Mouse (Mus musculus) forebrain, embryonic 12.5 days (tissue): ENCODE measurements around the gene Ttc7b. TPM values are rescaled to one million over a fixed set of nuclear protein-coding genes. Genes with fewer than 3 reads are reported as not detected.

Source experiments
- ATAC-seq: fragments of 200-750 bp; cut with Nextera tagmentation; 2 replicates; pipeline ENCODE4 v1.8.0; 2017; ENCODE audit warnings: moderate TSS enrichment; ENCODE audit not compliant: low FRiP score
- H3K27ac ChIP-seq: fragments of 300-500 bp; sonication (generic); 2 replicates; pipeline ENCODE4 v1.5.1; 2016; ENCODE audit warnings: mild to moderate bottlenecking
- H3K27me3 ChIP-seq: fragments of 300-500 bp; sonication (generic); 2 replicates; pipeline ENCODE4 v1.6.1; 2016; ENCODE audit warnings: mild to moderate bottlenecking
- H3K36me3 ChIP-seq: fragments of 300-500 bp; sonication (generic); replicated peaks from 2 replicates; pipeline ENCODE4 v1.6.1; 2016; ENCODE audit warnings: mild to moderate bottlenecking
- H3K4me1 ChIP-seq: fragments of 300-500 bp; sonication (generic); 2 replicates; pipeline ENCODE4 v1.6.1; 2016
- H3K4me2 ChIP-seq: fragments of 300-500 bp; sonication (generic); 2 replicates; pipeline ENCODE4 v1.6.1; 2016; ENCODE audit warnings: mild to moderate bottlenecking, moderate library complexity
- H3K4me3 ChIP-seq: fragments of 300-500 bp; sonication (generic); replicated peaks from 2 replicates; pipeline ENCODE4 v1.5.1; 2016; ENCODE audit warnings: mild to moderate bottlenecking
- H3K9ac ChIP-seq: fragments of 300-500 bp; sonication (generic); 2 replicates; pipeline ENCODE4 v1.6.1; 2016; ENCODE audit warnings: mild to moderate bottlenecking
- H3K9me3 ChIP-seq: fragments of 300-500 bp; sonication (generic); 2 replicates; pipeline ENCODE4 v1.6.1; 2016
- WGBS: fragments of 180-500 bp; shearing (Covaris S2); methylation state at CpG from one replicate; pipeline ENCODE4 v1.1.7; 2016; 5-methylcytosine and 5-hydroxymethylcytosine counted together
- polyA plus RNA-seq: library from polyadenylated mRNA; unstranded; fragments of >200 nt; fragmentation: Nextera tagmentation; extraction: Ambion mirVana; gene quantifications from 2 replicates; pipeline ENCODE4 v1.2.1, GENCODE M21; 2016

Gene Ttc7b
- polyA plus RNA-seq, 1 experiment from 2014 or later, result 5.8 TPM

GRCm38 (mm10) chr12:100381941-100382340 is 138.7 kb downstream of the Ttc7b start:
- 91% methylated on average over 6 of the region's 6 CpGs for WGBS

GRCm38 (mm10) chr12:100380697-100381291 is 139.8 kb downstream of the Ttc7b start:
- H3K4me2 ChIP-seq, result no peak overlapping the region
- no peak overlapping the region for H3K4me3 ChIP-seq
- H3K36me3 ChIP-seq, result peaks cover 37% of the 10 kb centered on the region
- WGBS, result 75% methylated on average over 14 of the region's 14 CpGs
- H3K9ac ChIP-seq, result no peak overlapping the region
- peak overlapping the region; percentile 36; the same call in 1 of the 2 replicates for H3K27ac ChIP-seq
- 0 out of 2 replicates have a peak, but pooled peaks cover 2% of the 10 kb centered on the region for H3K4me1 ChIP-seq
- no peaks in the 10 kb centered on the region for H3K27me3 ChIP-seq
- ATAC-seq, result no peak
- no peaks in the 10 kb centered on the region for H3K9me3 ChIP-seq

More at GRCm38 (mm10) chr12:100381941-100382340, 138.7 kb downstream of the Ttc7b start:
- no peak overlapping the region for H3K4me2 ChIP-seq
- no peaks in the 10 kb centered on the region for H3K9me3 ChIP-seq
- H3K36me3 ChIP-seq, result peaks cover 40% of the 10 kb centered on the region
- H3K4me1 ChIP-seq, result 0 out of 2 replicates have a peak, but pooled peaks cover 2% of the 10 kb centered on the region
- H3K27ac ChIP-seq, result no peak overlapping the region
- no peak overlapping the region for H3K4me3 ChIP-seq
- no peak for ATAC-seq
- no peaks in the 10 kb centered on the region for H3K27me3 ChIP-seq
- no peak overlapping the region for H3K9ac ChIP-seq

GRCm38 (mm10) chr12:100379833-100380232 is 140.8 kb downstream of the Ttc7b start:
- WGBS, result 89% methylated on average over 1 of the region's 1 CpGs
- no peak overlapping the region for H3K4me2 ChIP-seq
- H3K36me3 ChIP-seq, result peaks cover 41% of the 10 kb centered on the region
- H3K4me3 ChIP-seq, result no peak overlapping the region
- no peak overlapping the region for H3K9ac ChIP-seq
- no peaks in the 10 kb centered on the region for H3K27me3 ChIP-seq
- H3K9me3 ChIP-seq, result no peaks in the 10 kb centered on the region
- H3K27ac ChIP-seq, result no peak overlapping the region
- ATAC-seq, result no peak
- H3K4me1 ChIP-seq, result 0 out of 2 replicates have a peak, but pooled peaks cover 2% of the 10 kb centered on the region

GRCm38 (mm10) chr12:100378266-100378665 is 142.4 kb downstream of the Ttc7b start:
- no peak overlapping the region for H3K4me3 ChIP-seq
- no peak overlapping the region for H3K4me2 ChIP-seq
- peaks cover 44% of the 10 kb centered on the region for H3K36me3 ChIP-seq
- WGBS, result 63% methylated on average over 2 of the region's 2 CpGs
- no peak overlapping the region for H3K9ac ChIP-seq
- no peaks in the 10 kb centered on the region for H3K27me3 ChIP-seq
- H3K9me3 ChIP-seq, result no peaks in the 10 kb centered on the region
- no peak for ATAC-seq
- H3K27ac ChIP-seq, result no peak overlapping the region
- H3K4me1 ChIP-seq, result 0 out of 2 replicates have a peak, but pooled peaks cover 2% of the 10 kb centered on the region

- H3K4me3 ChIP-seq, result no peak overlapping the region
- peaks cover 44% of the 10 kb centered on the region for H3K36me3 ChIP-seq
- H3K27ac ChIP-seq, result peak overlapping the region; percentile 42; the same call in 1 of the 2 replicates
- no peaks in the 10 kb centered on the region for H3K9me3 ChIP-seq
- no peak overlapping the region for H3K4me2 ChIP-seq
- no peak overlapping the region for H3K9ac ChIP-seq
- 0 out of 2 replicates have a peak, but pooled peaks cover 2% of the 10 kb centered on the region for H3K4me1 ChIP-seq
- WGBS, result 39% methylated on average over 1 of the region's 1 CpGs
- no peak for ATAC-seq
- H3K27me3 ChIP-seq, result no peaks in the 10 kb centered on the region
Observed at GRCm38 (mm10) chr12:100377791-100378190, 142.8 kb downstream of the Ttc7b start.

- Histone ChIP-seq H3K36me3 (peaks cover 48% of the 10 kb centered on the region), H3K9me3 (no peaks in the 10 kb centered on the region), H3K4me3 (no peak overlapping the region), H3K4me2 (no peak overlapping the region), H3K27me3 (no peaks in the 10 kb centered on the region), H3K9ac (no peak overlapping the region), H3K27ac (no peak overlapping the region), H3K4me1 (0 out of 2 replicates have a peak, but pooled peaks cover 2% of the 10 kb centered on the region)
- WGBS, result 92% methylated on average over 8 of the region's 8 CpGs
- ATAC-seq, result no peak
Observed at GRCm38 (mm10) chr12:100375801-100376200, 144.8 kb downstream of the Ttc7b start.

- Histone ChIP-seq H3K27me3 (no peaks in the 10 kb centered on the region), H3K36me3 (peaks cover 59% of the 10 kb centered on the region), H3K9ac (no peak overlapping the region), H3K4me3 (no peak overlapping the region), H3K4me1 (0 out of 2 replicates have a peak, but pooled peaks cover 2% of the 10 kb centered on the region), H3K4me2 (no peak overlapping the region), H3K9me3 (no peaks in the 10 kb centered on the region), H3K27ac (no peak overlapping the region)
- WGBS, result 85% methylated on average over 7 of the region's 7 CpGs
- ATAC-seq, result no peak
Observed at GRCm38 (mm10) chr12:100372785-100373184, 147.8 kb downstream of the Ttc7b start.

GRCm38 (mm10) chr12:100372015-100372414 is 148.6 kb downstream of the Ttc7b start:
- H3K36me3 ChIP-seq, result peaks cover 63% of the 10 kb centered on the region
- no peak for ATAC-seq

GRCm38 (mm10) chr12:100369786-100370185 is 150.8 kb downstream of the Ttc7b start:
- H3K9ac ChIP-seq, result no peak overlapping the region
- 94% methylated on average over 2 of the region's 2 CpGs for WGBS
- H3K4me1 ChIP-seq, result no peaks in the 10 kb centered on the region
- ATAC-seq, result no peak
- peaks cover 53% of the 10 kb centered on the region for H3K36me3 ChIP-seq
- no peak overlapping the region for H3K4me3 ChIP-seq
- no peak overlapping the region for H3K4me2 ChIP-seq
- no peaks in the 10 kb centered on the region for H3K27me3 ChIP-seq
- H3K27ac ChIP-seq, result no peak overlapping the region
- no peaks in the 10 kb centered on the region for H3K9me3 ChIP-seq

More at GRCm38 (mm10) chr12:100372015-100372414, 148.6 kb downstream of the Ttc7b start:
- WGBS, result 87% methylated on average over 4 of the region's 4 CpGs
- H3K9ac ChIP-seq, result no peak overlapping the region
- no peaks in the 10 kb centered on the region for H3K9me3 ChIP-seq
- H3K4me2 ChIP-seq, result no peak overlapping the region
- H3K27me3 ChIP-seq, result no peaks in the 10 kb centered on the region
- H3K4me1 ChIP-seq, result no peaks in the 10 kb centered on the region
- no peak overlapping the region for H3K4me3 ChIP-seq
- no peak overlapping the region for H3K27ac ChIP-seq

- WGBS, result 76% methylated on average over 3 of the region's 3 CpGs
- H3K9ac ChIP-seq, result no peak overlapping the region
- ATAC-seq, result no peak
- H3K36me3 ChIP-seq, result peaks cover 51% of the 10 kb centered on the region
- H3K4me2 ChIP-seq, result no peak overlapping the region
- no peaks in the 10 kb centered on the region for H3K4me1 ChIP-seq
- H3K9me3 ChIP-seq, result no peaks in the 10 kb centered on the region
- no peak overlapping the region for H3K27ac ChIP-seq
- H3K27me3 ChIP-seq, result no peaks in the 10 kb centered on the region
- no peak overlapping the region for H3K4me3 ChIP-seq
Observed at GRCm38 (mm10) chr12:100369220-100369619, 151.4 kb downstream of the Ttc7b start.

- no peak for ATAC-seq
- Histone ChIP-seq H3K4me3 (no peak overlapping the region), H3K9me3 (no peaks in the 10 kb centered on the region), H3K27me3 (no peaks in the 10 kb centered on the region), H3K27ac (no peak overlapping the region), H3K4me1 (no peaks in the 10 kb centered on the region), H3K4me2 (no peak overlapping the region), H3K9ac (no peak overlapping the region), H3K36me3 (peaks cover 17% of the 10 kb centered on the region)
- WGBS, result 89% methylated on average over 12 of the region's 12 CpGs
Observed at GRCm38 (mm10) chr12:100361330-100361729, 159.3 kb downstream of the Ttc7b start.

- ATAC-seq, result no peak
- Histone ChIP-seq H3K9me3 (no peaks in the 10 kb centered on the region), H3K27ac (no peak overlapping the region), H3K4me2 (no peak overlapping the region), H3K36me3 (peaks cover 13% of the 10 kb centered on the region), H3K4me1 (no peaks in the 10 kb centered on the region), H3K9ac (no peak overlapping the region), H3K27me3 (no peaks in the 10 kb centered on the region), H3K4me3 (no peak overlapping the region)
- 47% methylated on average over 6 of the region's 6 CpGs for WGBS
Observed at GRCm38 (mm10) chr12:100358040-100358620, 162.5 kb downstream of the Ttc7b start.

- 96% methylated on average over 7 of the region's 7 CpGs for WGBS
- peaks cover 12% of the 10 kb centered on the region for H3K36me3 ChIP-seq
- ATAC-seq, result no peak
- no peak overlapping the region for H3K9ac ChIP-seq
- no peaks in the 10 kb centered on the region for H3K27me3 ChIP-seq
- no peak overlapping the region for H3K4me3 ChIP-seq
- no peaks in the 10 kb centered on the region for H3K4me1 ChIP-seq
- no peak overlapping the region for H3K27ac ChIP-seq
- no peaks in the 10 kb centered on the region for H3K9me3 ChIP-seq
- no peak overlapping the region for H3K4me2 ChIP-seq
Observed at GRCm38 (mm10) chr12:100356407-100356806, 164.2 kb downstream of the Ttc7b start.
